Mouse (Mus musculus): ENCODE data around the gene D430042O09Rik. TPM values are rescaled to one million over a fixed set of nuclear protein-coding genes. Genes with fewer than 3 reads are reported as not detected.

Gene D430042O09Rik
- polyA plus RNA-seq, 1 experiment = 3.7 TPM

DNA sequence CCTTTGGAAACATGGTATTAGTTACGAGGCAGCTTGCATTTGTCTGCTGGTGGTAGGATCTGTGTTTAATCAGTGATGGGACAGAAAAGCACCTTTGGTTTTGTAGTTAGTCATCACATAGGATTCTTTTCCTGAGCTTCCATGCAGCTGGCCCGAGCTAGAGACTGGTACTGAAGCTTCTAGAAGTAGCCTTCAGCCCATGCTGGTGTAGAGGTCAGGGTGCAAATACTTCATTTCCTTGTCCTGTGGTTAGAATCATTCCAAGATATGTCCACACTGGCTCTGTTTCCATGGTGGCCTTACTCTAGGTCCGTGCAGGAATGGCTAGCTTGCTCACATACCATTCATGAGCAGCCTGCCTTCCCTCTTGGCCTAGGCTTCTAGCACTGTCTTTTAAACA lies 119.2 kb downstream of the D430042O09Rik start:
- Histone ChIP-seq H3ac (ENCODE audit: control insufficient read depth, insufficient read length, low read depth) (no peak overlapping the region), H3K36me3 (ENCODE audit: control insufficient read depth, insufficient read depth) (no peaks in the 10 kb centered on the region), H3K4me3 (ENCODE audit: insufficient read depth, poor library complexity, severe bottlenecking) (no peak overlapping the region), H3K27me3 (ENCODE audit: control insufficient read depth, insufficient read depth, insufficient read length) (no peaks in the 10 kb centered on the region), H3K79me2 (ENCODE audit: control insufficient read depth, insufficient read depth) (no peaks in the 10 kb centered on the region), H3K79me3 (ENCODE audit: low read depth) (no peaks in the 10 kb centered on the region)
- TF ChIP-seq MYOD1 (IDR thresholded peaks at IDR 0.05; ENCODE audit: control insufficient read depth, insufficient read length, low read depth) = no peak
- TF ChIP-seq CEBPB (IDR thresholded peaks at IDR 0.05; ENCODE audit: low read depth) = no peak
- no peak for TF ChIP-seq MYOG (IDR thresholded peaks at IDR 0.05; ENCODE audit: control insufficient read depth, extremely low read depth, insufficient read length)
- no peak for TF ChIP-seq CTCF (IDR thresholded peaks at IDR 0.05; ENCODE audit: control insufficient read depth, insufficient read depth, insufficient read length)
- no peak for TF ChIP-seq FOSL1 (IDR thresholded peaks at IDR 0.05; ENCODE audit: insufficient read depth, low read length, poor library complexity, severe bottlenecking)
- no peak for TF ChIP-seq USF1 (IDR thresholded peaks at IDR 0.05; ENCODE audit: low read depth)
- no peak for TF ChIP-seq MAX (IDR thresholded peaks at IDR 0.05)

DNA sequence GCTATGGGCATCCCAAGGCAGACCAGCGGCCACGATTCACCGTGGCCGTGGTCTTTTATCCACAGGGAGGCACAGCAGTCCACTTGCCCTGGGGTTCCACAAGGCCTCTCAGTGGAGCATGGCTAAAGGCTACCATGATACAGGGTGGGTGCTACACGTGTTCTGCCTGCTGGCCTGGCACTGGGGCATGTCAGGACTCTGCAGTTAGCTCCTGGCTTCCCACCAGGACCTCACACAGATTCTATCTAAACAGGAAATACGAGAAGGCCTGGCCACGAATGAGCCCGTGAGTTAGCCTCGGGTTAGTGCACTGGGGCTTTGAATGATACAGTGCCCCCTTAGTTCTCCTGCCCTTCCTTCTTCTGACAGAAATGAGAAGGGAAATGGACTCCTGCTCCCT lies 119.7 kb downstream of the D430042O09Rik start:
- H3K27me3 ChIP-seq (ENCODE audit: control insufficient read depth, insufficient read depth, insufficient read length) = no peaks in the 10 kb centered on the region
- H3K79me3 ChIP-seq (ENCODE audit: low read depth) = no peaks in the 10 kb centered on the region
- H3K36me3 ChIP-seq (ENCODE audit: control insufficient read depth, insufficient read depth) = no peaks in the 10 kb centered on the region
- H3ac ChIP-seq (ENCODE audit: control insufficient read depth, insufficient read length, low read depth) = no peak overlapping the region
- H3K79me2 ChIP-seq (ENCODE audit: control insufficient read depth, insufficient read depth) = no peaks in the 10 kb centered on the region
- H3K4me3 ChIP-seq (ENCODE audit: insufficient read depth, poor library complexity, severe bottlenecking) = no peak overlapping the region
- no peak for TF ChIP-seq MYOD1 (IDR thresholded peaks at IDR 0.05; ENCODE audit: control insufficient read depth, insufficient read length, low read depth)
- no peak for TF ChIP-seq CEBPB (IDR thresholded peaks at IDR 0.05; ENCODE audit: low read depth)
- TF ChIP-seq MYOG (IDR thresholded peaks at IDR 0.05; ENCODE audit: control insufficient read depth, extremely low read depth, insufficient read length) = no peak
- TF ChIP-seq USF1 (IDR thresholded peaks at IDR 0.05; ENCODE audit: low read depth) = no peak
- no peak for TF ChIP-seq FOSL1 (IDR thresholded peaks at IDR 0.05; ENCODE audit: insufficient read depth, low read length, poor library complexity, severe bottlenecking)
- no peak for TF ChIP-seq MAX (IDR thresholded peaks at IDR 0.05)
- TF ChIP-seq CTCF (IDR thresholded peaks at IDR 0.05; ENCODE audit: control insufficient read depth, insufficient read depth, insufficient read length) = no peak

DNA sequence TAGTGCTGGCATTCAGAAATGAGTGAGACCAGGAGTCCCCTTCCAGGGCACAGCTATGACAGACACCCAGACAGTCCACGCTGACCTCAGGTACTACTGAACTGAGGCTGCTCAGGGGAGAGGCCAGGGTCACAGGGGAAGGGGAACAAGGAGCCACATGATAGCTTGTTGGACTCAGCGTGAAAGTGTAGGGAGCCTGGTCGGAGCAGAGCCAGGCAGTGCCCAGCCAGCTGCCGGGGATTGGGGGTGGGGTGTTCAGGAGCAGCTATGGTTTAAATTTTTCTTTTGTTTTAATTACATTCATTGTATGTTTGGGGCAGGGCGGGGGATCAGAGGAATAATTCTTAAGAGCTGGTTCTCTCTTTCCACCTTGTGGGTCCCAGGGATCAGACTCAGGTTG lies 120.9 kb downstream of the D430042O09Rik start:
- H3K79me3 ChIP-seq (ENCODE audit: low read depth) = no peaks in the 10 kb centered on the region
- H3K27me3 ChIP-seq (ENCODE audit: control insufficient read depth, insufficient read depth, insufficient read length) = no peaks in the 10 kb centered on the region
- no peak overlapping the region for H3ac ChIP-seq (ENCODE audit: control insufficient read depth, insufficient read length, low read depth)
- no peak overlapping the region for H3K4me3 ChIP-seq (ENCODE audit: insufficient read depth, poor library complexity, severe bottlenecking)
- H3K79me2 ChIP-seq (ENCODE audit: control insufficient read depth, insufficient read depth) = no peaks in the 10 kb centered on the region
- TF ChIP-seq USF1 (IDR thresholded peaks at IDR 0.05; ENCODE audit: low read depth) = no peak
- no peak for TF ChIP-seq MYOG (IDR thresholded peaks at IDR 0.05; ENCODE audit: control insufficient read depth, extremely low read depth, insufficient read length)
- no peak for TF ChIP-seq FOSL1 (IDR thresholded peaks at IDR 0.05; ENCODE audit: insufficient read depth, low read length, poor library complexity, severe bottlenecking)
- TF ChIP-seq CEBPB (IDR thresholded peaks at IDR 0.05; ENCODE audit: low read depth) = no peak
- no peak for TF ChIP-seq MAX (IDR thresholded peaks at IDR 0.05)
- TF ChIP-seq MYOD1 (IDR thresholded peaks at IDR 0.05; ENCODE audit: control insufficient read depth, insufficient read length, low read depth) = no peak
- TF ChIP-seq CTCF (IDR thresholded peaks at IDR 0.05; ENCODE audit: control insufficient read depth, insufficient read depth, insufficient read length) = no peak
- H3K36me3 ChIP-seq (ENCODE audit: control insufficient read depth, insufficient read depth) = no peaks in the 10 kb centered on the region

DNA sequence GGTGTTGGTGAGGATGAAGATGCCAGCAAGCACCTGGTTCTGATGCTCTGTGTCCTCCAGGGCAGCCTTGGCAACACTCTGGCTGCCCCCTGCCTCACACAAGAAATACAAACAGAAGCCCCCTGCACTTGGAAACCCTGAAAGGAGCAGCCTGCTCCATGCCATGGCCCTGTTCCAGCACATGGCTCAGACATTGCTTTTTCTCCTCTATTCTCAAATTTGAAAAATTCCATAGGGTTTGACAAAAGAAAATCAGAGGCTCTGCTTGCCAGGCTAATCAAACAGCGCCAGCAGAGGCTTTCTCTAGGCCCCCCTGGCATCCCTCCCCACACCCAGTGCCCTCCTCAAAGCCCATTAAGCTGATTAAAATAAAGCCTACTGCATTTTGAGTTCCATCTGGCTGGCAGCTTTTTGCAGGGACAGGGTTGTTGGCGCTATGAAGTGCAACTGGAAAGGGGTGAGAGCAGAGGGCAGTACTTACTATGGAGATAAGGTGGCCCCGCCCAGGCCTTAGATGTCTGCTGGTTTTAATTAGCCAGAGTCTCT lies 121.5 kb downstream of the D430042O09Rik start:
- TF ChIP-seq MYOG (IDR thresholded peaks at IDR 0.05; ENCODE audit: control insufficient read depth, extremely low read depth, insufficient read length) = no peak
- no peak for TF ChIP-seq MAX (IDR thresholded peaks at IDR 0.05)
- TF ChIP-seq FOSL1 (IDR thresholded peaks at IDR 0.05; ENCODE audit: insufficient read depth, low read length, poor library complexity, severe bottlenecking) = no peak
- TF ChIP-seq CEBPB (IDR thresholded peaks at IDR 0.05; ENCODE audit: low read depth) = no peak
- TF ChIP-seq CTCF (IDR thresholded peaks at IDR 0.05; ENCODE audit: control insufficient read depth, insufficient read depth, insufficient read length) = no peak
- TF ChIP-seq MYOD1 (IDR thresholded peaks at IDR 0.05; ENCODE audit: control insufficient read depth, insufficient read length, low read depth) = no peak
- no peak for TF ChIP-seq USF1 (IDR thresholded peaks at IDR 0.05; ENCODE audit: low read depth)

DNA sequence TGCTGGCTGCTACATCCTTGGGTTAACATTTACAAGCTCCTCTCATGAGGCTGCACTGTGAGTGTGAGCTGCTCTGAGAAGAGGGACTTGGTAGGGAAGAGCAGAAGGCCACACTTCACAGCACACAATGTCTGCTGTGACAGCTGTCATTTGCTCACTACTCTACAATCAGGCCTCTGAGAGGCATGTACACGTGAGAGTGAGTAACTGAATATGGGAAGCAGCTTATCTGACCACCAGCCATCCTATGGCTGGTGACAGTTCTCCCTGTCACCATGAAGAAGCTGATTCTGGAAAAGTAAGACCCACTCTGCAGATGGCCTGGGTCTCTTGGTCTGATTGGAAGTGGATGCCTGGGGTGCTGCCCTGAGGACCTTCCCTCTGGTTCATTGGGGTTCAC lies 125.1 kb downstream of the D430042O09Rik start:
- no peak for TF ChIP-seq CTCF (IDR thresholded peaks at IDR 0.05; ENCODE audit: control insufficient read depth, insufficient read depth, insufficient read length)
- TF ChIP-seq MAX (IDR thresholded peaks at IDR 0.05) = no peak
- TF ChIP-seq MYOG (IDR thresholded peaks at IDR 0.05; ENCODE audit: control insufficient read depth, extremely low read depth, insufficient read length) = no peak
- TF ChIP-seq USF1 (IDR thresholded peaks at IDR 0.05; ENCODE audit: low read depth) = no peak
- no peak for TF ChIP-seq MYOD1 (IDR thresholded peaks at IDR 0.05; ENCODE audit: control insufficient read depth, insufficient read length, low read depth)
- TF ChIP-seq FOSL1 (IDR thresholded peaks at IDR 0.05; ENCODE audit: insufficient read depth, low read length, poor library complexity, severe bottlenecking) = no peak
- TF ChIP-seq CEBPB (IDR thresholded peaks at IDR 0.05; ENCODE audit: low read depth) = no peak

More for the DNA sequence above, 121.5 kb downstream of the D430042O09Rik start:
- Histone ChIP-seq H3K79me2 (ENCODE audit: control insufficient read depth, insufficient read depth) (no peaks in the 10 kb centered on the region), H3K36me3 (ENCODE audit: control insufficient read depth, insufficient read depth) (no peaks in the 10 kb centered on the region), H3K4me3 (ENCODE audit: insufficient read depth, poor library complexity, severe bottlenecking) (no peak overlapping the region), H3ac (ENCODE audit: control insufficient read depth, insufficient read length, low read depth) (no peak overlapping the region), H3K79me3 (ENCODE audit: low read depth) (no peaks in the 10 kb centered on the region), H3K27me3 (ENCODE audit: control insufficient read depth, insufficient read depth, insufficient read length) (no peaks in the 10 kb centered on the region)

More for the DNA sequence above, 125.1 kb downstream of the D430042O09Rik start:
- H3K79me2 ChIP-seq (ENCODE audit: control insufficient read depth, insufficient read depth) = no peaks in the 10 kb centered on the region
- H3K4me3 ChIP-seq (ENCODE audit: insufficient read depth, poor library complexity, severe bottlenecking) = no peak overlapping the region
- H3K79me3 ChIP-seq (ENCODE audit: low read depth) = no peaks in the 10 kb centered on the region
- no peaks in the 10 kb centered on the region for H3K27me3 ChIP-seq (ENCODE audit: control insufficient read depth, insufficient read depth, insufficient read length)
- no peak overlapping the region for H3ac ChIP-seq (ENCODE audit: control insufficient read depth, insufficient read length, low read depth)
- H3K36me3 ChIP-seq (ENCODE audit: control insufficient read depth, insufficient read depth) = no peaks in the 10 kb centered on the region
